In the genomic region with DNA sequence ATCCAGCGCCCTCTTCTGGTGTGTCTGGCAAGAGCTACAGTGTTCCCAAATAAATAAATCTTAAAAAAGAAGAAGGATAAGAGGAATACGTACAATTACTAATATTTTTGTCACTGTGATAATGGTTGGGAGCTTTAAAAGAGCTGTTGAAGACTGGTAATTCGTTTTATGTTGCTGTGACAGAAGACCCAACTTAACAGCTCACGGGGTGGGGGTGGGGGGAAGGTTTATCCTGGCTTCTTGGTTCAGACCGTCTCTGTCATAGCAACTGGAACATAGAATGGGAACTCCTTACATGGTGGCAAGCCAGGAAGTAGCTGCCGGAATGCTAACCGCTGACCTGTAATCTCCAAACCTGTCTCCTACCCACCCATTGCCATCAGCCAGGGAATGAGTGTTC, we compare ENCODE assay signal across 8 mouse cellular contexts. TPM values are rescaled to one million over a fixed set of nuclear protein-coding genes. Genes with fewer than 3 reads are reported as not detected.
DNase-seq lines count a peak whose midpoint lies in the region; ATAC-seq and TF ChIP-seq lines count a peak whose summit lies in the region.

Gene Tmem248, plus strand, starts transcription at position 301 of the 400 bp plus-strand sequence.

- DNase-seq in lung, postnatal 0 days (ENCODE audit: low spot score): no peak
- DNase-seq in lung, postnatal 36 days: no peak
- no peak for DNase-seq in left cerebral cortex, postnatal 25 days (ENCODE audit: low spot score in 2 of 2)
- DNase-seq in frontal cortex, postnatal 10 days (ENCODE audit: low spot score in 2 of 2): no peak
- no peak for DNase-seq in frontal cortex, postnatal 36 days (ENCODE audit: low spot score in 2 of 2)

- peaks cover 4% of the 10 kb centered on the region; the same call in 1 of the 2 replicates for H3K4me1 ChIP-seq in lung, postnatal 0 days (ENCODE audit: insufficient read depth, low read depth, low read length)
- peaks cover 10% of the 10 kb centered on the region for H3K4me1 ChIP-seq in embryonic facial prominence, embryonic 13.5 days
- H3K4me1 ChIP-seq in heart, embryonic 15.5 days (replicated peaks): peaks cover 8% of the 10 kb centered on the region; the same call in 1 of the 2 replicates

- no peak within 1 kb of the TSS for H3K4me2 ChIP-seq in lung, postnatal 0 days (replicated peaks; ENCODE audit: low read depth, low read length)
- no peak within 1 kb of the TSS for H3K4me2 ChIP-seq in embryonic facial prominence, embryonic 13.5 days
- H3K4me2 ChIP-seq in heart, embryonic 15.5 days: no peak within 1 kb of the TSS
- H3K4me2 ChIP-seq in myocyte (ENCODE audit: low read depth): no peak within 1 kb of the TSS

- no peak for TF ChIP-seq EP300 in lung, postnatal 0 days (IDR thresholded peaks at IDR 0.05)

- no peak for ATAC-seq in lung, postnatal 0 days
- no peak for ATAC-seq in embryonic facial prominence, embryonic 13.5 days (ENCODE audit: insufficient number of reproducible peaks, insufficient read depth, low FRiP score, low TSS enrichment, low read depth)
- ATAC-seq in heart, embryonic 15.5 days (replicated peaks; ENCODE audit: insufficient number of reproducible peaks, insufficient read depth, low FRiP score, low read depth): no peak

- H3K36me3 ChIP-seq in lung, postnatal 0 days (ENCODE audit: insufficient read depth, low read length): peaks cover 4% of the 10 kb centered on the region; the same call in 1 of the 2 replicates
- H3K36me3 ChIP-seq in embryonic facial prominence, embryonic 13.5 days: peaks cover 26% of the 10 kb centered on the region
- peaks cover 8% of the 10 kb centered on the region for H3K36me3 ChIP-seq in heart, embryonic 15.5 days
- H3K36me3 ChIP-seq in myocyte (ENCODE audit: control insufficient read depth, insufficient read depth): peaks cover 20% of the 10 kb centered on the region

- TF ChIP-seq POLR2A in myocyte (IDR thresholded peaks at IDR 0.05; ENCODE audit: insufficient read length, low read depth): no peak

- no peaks in the 10 kb centered on the region for H3K9me3 ChIP-seq in lung, postnatal 0 days (ENCODE audit: low read length)
- H3K9me3 ChIP-seq in embryonic facial prominence, embryonic 13.5 days: 0 out of 2 replicates have a peak, but pooled peaks cover 7% of the 10 kb centered on the region
- H3K9me3 ChIP-seq in heart, embryonic 15.5 days (replicated peaks): no peaks in the 10 kb centered on the region

- no peaks in the 10 kb centered on the region for H3K27me3 ChIP-seq in lung, postnatal 0 days (replicated peaks; ENCODE audit: insufficient read depth, low read length)
- no peaks in the 10 kb centered on the region for H3K27me3 ChIP-seq in embryonic facial prominence, embryonic 13.5 days
- H3K27me3 ChIP-seq in heart, embryonic 15.5 days: no peaks in the 10 kb centered on the region
- H3K27me3 ChIP-seq in myocyte (ENCODE audit: control insufficient read depth, insufficient read depth, insufficient read length): no peaks in the 10 kb centered on the region

- no peak within 1 kb of the TSS for H3K9ac ChIP-seq in lung, postnatal 0 days (replicated peaks; ENCODE audit: low read depth)
- H3K9ac ChIP-seq in embryonic facial prominence, embryonic 13.5 days: no peak within 1 kb of the TSS
- no peak within 1 kb of the TSS for H3K9ac ChIP-seq in heart, embryonic 15.5 days

- peak within 1 kb of the TSS; percentile 21 for H3K27ac ChIP-seq in lung, postnatal 0 days (ENCODE audit: low read length)
- H3K27ac ChIP-seq in embryonic facial prominence, embryonic 13.5 days: no peak within 1 kb of the TSS
- H3K27ac ChIP-seq in heart, embryonic 15.5 days: no peak within 1 kb of the TSS

- intact Hi-C loops in left cerebral cortex, postnatal 25 days (cut with DNase I): no loop called here

- H3K4me3 ChIP-seq in lung, postnatal 0 days (ENCODE audit: low read depth, low read length): no peak within 1 kb of the TSS
- H3K4me3 ChIP-seq in embryonic facial prominence, embryonic 13.5 days: no peak within 1 kb of the TSS
- no peak within 1 kb of the TSS for H3K4me3 ChIP-seq in heart, embryonic 15.5 days
- no peak within 1 kb of the TSS for H3K4me3 ChIP-seq in myocyte

- peak; percentile 23; the same call in 1 of the 2 replicates for TF ChIP-seq CTCF in lung, postnatal 0 days (IDR thresholded peaks at IDR 0.05)

- 81% methylated on average over 7 of the region's 7 CpGs for WGBS in lung, postnatal 0 days
- 84% methylated on average over 7 of the region's 7 CpGs for WGBS in embryonic facial prominence, embryonic 13.5 days
- 78% methylated on average over 7 of the region's 7 CpGs for whole genome bisulfite sequencing in heart, embryonic 15.5 days

- H3K79me2 ChIP-seq in myocyte (ENCODE audit: control insufficient read depth, insufficient read depth): no peaks in the 10 kb centered on the region

- H3ac ChIP-seq in myocyte (ENCODE audit: control insufficient read depth, insufficient read length): no peak within 1 kb of the TSS

TF ChIP-seq in myocyte, 11 proteins besides CTCF, POLR2A, EP300 and RAD21:
- TF ChIP-seq MYOD1 (IDR thresholded peaks at IDR 0.05; ENCODE audit: control insufficient read depth in 1 of 3, insufficient read length in 2 of 3, low read depth in 2 of 3): no peak
- TF ChIP-seq CEBPB (IDR thresholded peaks at IDR 0.05; ENCODE audit: insufficient read depth, poor library complexity, severe bottlenecking): no peak
- peak; percentile 22 for TF ChIP-seq POLR2AphosphoS2 (IDR thresholded peaks at IDR 0.05; ENCODE audit: insufficient read length, low read depth)
TF ChIP-seq in myocyte: peak in this region for 1.

RNA-seq across cellular contexts. Expression of gene Tmem248, which starts in this region (rescaled TPM):
- 41.0 and 46.4 TPM in 2 replicates for polyA plus RNA-seq in lung, postnatal 0 days (2015; fragmentation: Nextera tagmentation; extraction: Ambion mirVana)
- 31.8 and 33.3 TPM in 2 replicates for polyA plus RNA-seq in embryonic facial prominence, embryonic 13.5 days (2015; fragmentation: Nextera tagmentation; extraction: Ambion mirVana)
- 23.0 and 24.2 TPM in 2 replicates for polyA plus RNA-seq in heart, embryonic 15.5 days (2015; fragmentation: Nextera tagmentation; extraction: Ambion mirVana)
- 10 to 100 TPM; 39.3 to 42.9 TPM for total RNA-seq in left cerebral cortex, postnatal 25 days (2021)
- 25.3 TPM for polyA plus RNA-seq in myocyte (2012; fragmentation: generic; extraction: Trizol)
